Mouse (Mus musculus) C2C12 (cell line): Measurements from ENCODE around the gene Zfp113. TPM values are rescaled to one million over a fixed set of nuclear protein-coding genes. Genes with fewer than 3 reads are reported as not detected.

Experiments used
- H3K27me3 ChIP-seq: one replicate; pipeline ENCODE4 v1.6.1; 2011; ENCODE audit not compliant: control insufficient read depth, insufficient read depth, insufficient read length
- H3K36me3 ChIP-seq: one replicate; pipeline ENCODE4 v1.6.1; 2011; ENCODE audit not compliant: control insufficient read depth, insufficient read depth
- H3K4me3 ChIP-seq: one replicate; pipeline ENCODE4 v1.5.1; 2011; ENCODE audit warnings: mild to moderate bottlenecking, control low read depth; ENCODE audit not compliant: poor library complexity, insufficient read depth, severe bottlenecking
- H3K79me2 ChIP-seq: one replicate; pipeline ENCODE4 v1.6.1; 2011; ENCODE audit not compliant: control insufficient read depth, insufficient read depth
- H3K79me3 ChIP-seq: one replicate; pipeline ENCODE4 v1.6.1; 2011; ENCODE audit warnings: low read depth, control low read depth
- H3ac ChIP-seq: one replicate; pipeline ENCODE3; 2011; ENCODE audit warnings: low read depth; ENCODE audit not compliant: control insufficient read depth, insufficient read length
- CEBPB ChIP-seq: IDR thresholded peaks from one replicate; pipeline ENCODE4 v1.6.1; 2011; ENCODE audit warnings: low read depth, mild to moderate bottlenecking, control low read depth, moderate library complexity
- CTCF ChIP-seq: IDR thresholded peaks from one replicate; pipeline ENCODE4 v1.5.1; 2011; ENCODE audit not compliant: control insufficient read depth, insufficient read depth, insufficient read length
- FOSL1 ChIP-seq: IDR thresholded peaks from one replicate; pipeline ENCODE4 v1.8.0; 2011; ENCODE audit warnings: mild to moderate bottlenecking, low read length; ENCODE audit not compliant: poor library complexity, insufficient read depth, severe bottlenecking
- MAX ChIP-seq: IDR thresholded peaks from one replicate; pipeline ENCODE4 v1.6.1; 2011; ENCODE audit warnings: mild to moderate bottlenecking, control low read depth
- MYOD1 ChIP-seq: IDR thresholded peaks from one replicate; pipeline ENCODE4 v1.6.1; 2011; ENCODE audit warnings: low read depth; ENCODE audit not compliant: control insufficient read depth, insufficient read length
- MYOG ChIP-seq: IDR thresholded peaks from one replicate; pipeline ENCODE4 v1.6.1; 2011; ENCODE audit not compliant: control insufficient read depth, insufficient read length; ENCODE audit errors: extremely low read depth
- USF1 ChIP-seq: IDR thresholded peaks from one replicate; pipeline ENCODE4 v1.6.1; 2011; ENCODE audit warnings: low read depth, mild to moderate bottlenecking, control low read depth, moderate library complexity
- polyA plus RNA-seq: library from polyadenylated mRNA; unstranded; fragments of >200 nt; fragmentation: generic; extraction: Trizol; gene quantifications from one replicate; pipeline ENCODE4 v1.2.1, GENCODE M21; 2012; ENCODE audit warnings: missing spikeins

The Zfp113 gene
- polyA plus RNA-seq, 1 experiment = 1.9 TPM

DNA sequence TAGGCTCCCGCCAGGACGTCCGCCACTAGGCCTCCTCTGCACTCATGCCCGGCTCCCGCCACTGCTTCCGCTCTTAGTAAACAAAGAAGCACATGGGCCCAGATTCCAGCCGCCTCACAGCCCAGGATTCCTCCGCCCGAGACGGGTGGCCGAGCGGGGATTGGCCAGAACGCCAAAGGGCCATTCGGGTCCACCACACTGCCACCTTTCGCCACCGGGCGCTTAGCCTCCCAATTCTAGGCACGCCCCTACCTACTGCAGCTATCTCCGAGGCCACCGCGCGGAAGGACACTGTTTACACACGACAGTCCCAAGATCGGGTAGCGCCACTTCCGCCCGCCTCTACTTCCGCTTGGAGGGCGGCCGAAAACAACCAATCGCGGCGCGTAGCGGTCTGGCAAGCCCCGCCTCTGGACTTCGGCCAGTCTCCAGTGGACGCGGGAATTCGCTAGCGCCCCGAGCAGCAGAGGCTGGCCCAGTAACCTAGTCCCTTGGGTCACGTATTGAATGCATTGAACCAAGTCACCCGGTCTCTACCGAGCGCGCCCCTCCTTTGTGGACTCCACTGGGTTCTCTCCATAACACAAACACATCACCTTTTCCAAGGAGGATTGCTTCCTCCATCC lies 15.5 kb upstream of the Zfp113 start:
- H3K36me3 ChIP-seq = peaks cover 58% of the 10 kb centered on the region
- peaks cover 25% of the 10 kb centered on the region for H3K79me3 ChIP-seq
- H3K4me3 ChIP-seq = peak overlapping the region; percentile 83
- H3ac ChIP-seq = peak overlapping the region; percentile 79
- TF ChIP-seq MYOD1 = no peak
- TF ChIP-seq MAX = peak; percentile 98
- H3K27me3 ChIP-seq = no peaks in the 10 kb centered on the region
- H3K79me2 ChIP-seq = peaks cover 62% of the 10 kb centered on the region

DNA sequence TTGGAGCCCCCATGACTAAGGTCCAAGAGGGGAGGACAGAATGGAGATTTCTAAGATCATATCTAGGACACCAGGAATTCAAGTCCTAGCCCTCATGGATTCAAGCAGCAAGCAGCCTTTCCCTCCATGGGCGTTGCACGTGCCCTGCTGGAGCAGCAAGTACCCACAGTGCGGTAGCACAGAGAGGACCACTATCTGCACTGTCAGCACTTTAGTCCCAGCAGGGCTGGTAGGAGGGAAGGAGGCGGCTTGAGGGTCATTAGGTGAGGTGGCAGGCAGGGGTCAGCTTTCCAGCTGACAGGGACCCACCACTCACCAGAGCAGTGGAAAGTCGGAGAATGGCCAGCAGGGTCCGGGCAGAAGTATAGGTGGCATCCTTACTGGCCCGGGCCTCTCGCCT lies 10.1 kb upstream of the Zfp113 start:
- TF ChIP-seq FOSL1 = no peak
- TF ChIP-seq MYOG = no peak
- TF ChIP-seq CEBPB = no peak
- TF ChIP-seq USF1 = no peak
- no peak for TF ChIP-seq CTCF
- no peak for TF ChIP-seq MAX
- no peak for TF ChIP-seq MYOD1
- peaks cover 68% of the 10 kb centered on the region for H3K79me2 ChIP-seq
- no peaks in the 10 kb centered on the region for H3K27me3 ChIP-seq
- no peak overlapping the region for H3K4me3 ChIP-seq
- peaks cover 36% of the 10 kb centered on the region for H3K79me3 ChIP-seq
- no peak overlapping the region for H3ac ChIP-seq
- peaks cover 79% of the 10 kb centered on the region for H3K36me3 ChIP-seq

DNA sequence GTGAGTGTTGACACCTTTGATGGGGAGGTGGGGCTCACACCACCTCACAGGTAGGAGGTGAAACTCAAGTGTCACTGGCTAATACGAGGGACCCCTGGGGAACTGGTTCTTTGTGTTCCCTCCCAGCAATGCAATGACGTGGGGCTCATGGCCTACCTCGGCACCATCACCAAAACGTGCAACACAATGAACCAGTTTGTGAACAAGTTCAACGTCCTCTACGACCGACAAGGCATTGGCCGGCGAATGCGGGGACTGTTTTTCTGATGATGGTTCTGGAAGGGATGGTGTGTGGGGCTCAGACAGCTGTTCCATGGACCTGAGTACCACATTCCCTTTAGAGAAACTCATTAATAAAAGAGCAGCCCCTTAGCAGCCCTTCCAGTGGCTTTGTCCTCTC lies 8.1 kb upstream of the Zfp113 start:
- TF ChIP-seq USF1 (no peak), MYOD1 (no peak), FOSL1 (no peak)
- H3K4me3 ChIP-seq = no peak overlapping the region
- H3K79me3 ChIP-seq = peaks cover 19% of the 10 kb centered on the region
- no peaks in the 10 kb centered on the region for H3K27me3 ChIP-seq
- H3K36me3 ChIP-seq = peaks cover 63% of the 10 kb centered on the region
- H3K79me2 ChIP-seq = peaks cover 48% of the 10 kb centered on the region
- H3ac ChIP-seq = no peak overlapping the region

- Histone ChIP-seq H3K4me3 (no peak overlapping the region), H3K36me3 (peaks cover 58% of the 10 kb centered on the region), H3ac (no peak overlapping the region)
Measured at GRCm38 (mm10) chr5:138163046-138163445, 7.5 kb upstream of the Zfp113 start.

GRCm38 (mm10) chr5:138160842-138161665 lies 5.5 kb upstream of the Zfp113 start, which contains the start of gene Cops6:
Gene Cops6 (plus strand): TSS chr5:138161071.
- no peaks in the 10 kb centered on the region for H3K27me3 ChIP-seq
- TF ChIP-seq CEBPB (no peak), MAX (no peak), MYOD1 (no peak), MYOG (no peak), CTCF (no peak), FOSL1 (no peak), USF1 (no peak)
- H3K4me3 ChIP-seq = peak within 1 kb of the TSS; percentile 85
- peak within 1 kb of the TSS; percentile 44 for H3ac ChIP-seq
- H3K79me3 ChIP-seq = peaks cover 18% of the 10 kb centered on the region
- H3K36me3 ChIP-seq = peaks cover 38% of the 10 kb centered on the region
- peaks cover 29% of the 10 kb centered on the region for H3K79me2 ChIP-seq

More at GRCm38 (mm10) chr5:138163046-138163445, 7.5 kb upstream of the Zfp113 start:
- Histone ChIP-seq H3K79me3 (peaks cover 18% of the 10 kb centered on the region), H3K79me2 (peaks cover 42% of the 10 kb centered on the region), H3K27me3 (no peaks in the 10 kb centered on the region)
- TF ChIP-seq MAX (no peak), MYOG (no peak), MYOD1 (no peak)

DNA sequence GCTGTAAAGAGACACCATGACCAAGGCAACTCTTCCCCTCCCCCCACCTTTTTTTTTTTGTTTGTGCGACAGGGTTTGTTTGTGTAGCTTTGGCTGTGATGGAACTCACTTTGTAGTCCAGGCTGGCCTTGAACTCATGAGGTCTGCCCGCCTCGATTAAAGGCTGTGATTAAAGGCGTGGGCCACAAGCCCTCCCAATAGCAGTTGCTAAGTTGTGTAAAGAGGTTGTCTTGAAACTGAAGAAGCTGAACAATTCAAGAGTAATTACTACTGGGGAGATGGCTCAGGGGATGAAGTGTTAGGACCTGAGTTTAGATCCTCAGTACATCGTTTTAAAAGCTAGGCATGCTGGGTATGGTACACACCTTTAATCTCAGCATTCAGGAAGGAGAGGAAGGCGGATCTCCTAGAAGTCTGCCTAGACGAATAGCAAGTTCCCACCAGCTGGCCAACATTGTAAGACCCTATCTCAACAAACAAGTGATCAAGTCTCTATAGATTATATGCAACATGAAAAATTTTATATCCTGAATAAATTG lies 4.7 kb upstream of the Zfp113 start:
- Histone ChIP-seq H3K36me3 (peaks cover 30% of the 10 kb centered on the region), H3K27me3 (no peaks in the 10 kb centered on the region), H3K79me2 (peaks cover 22% of the 10 kb centered on the region), H3ac (no peak overlapping the region), H3K4me3 (no peak overlapping the region), H3K79me3 (peaks cover 17% of the 10 kb centered on the region)
- TF ChIP-seq CEBPB (no peak), MAX (no peak)
